Mouse (Mus musculus) embryonic facial prominence, embryonic 14.5 days (tissue): ENCODE results near the gene Uaca. TPM values are rescaled to one million over a fixed set of nuclear protein-coding genes. Genes with fewer than 3 reads are reported as not detected.

Experiments used
- ATAC-seq: fragments of 200-750 bp; cut with Nextera tagmentation; 2 replicates; pipeline ENCODE4 v1.8.0; 2017; ENCODE audit warnings: low read depth, moderate number of reproducible peaks, moderate TSS enrichment
- DNase-seq: peaks from one replicate; pipeline ENCODE4 v3.0.0-alpha.2; 2015; ENCODE audit warnings: low spot score
- H3K27ac ChIP-seq: fragments of 300-500 bp; sonication (generic); replicated peaks from 2 replicates; pipeline ENCODE4 v1.5.1; 2014; ENCODE audit warnings: low read depth, mild to moderate bottlenecking, low read length, moderate library complexity
- H3K27me3 ChIP-seq: fragments of 300-500 bp; sonication (generic); replicated peaks from 2 replicates; pipeline ENCODE4 v1.6.1; 2014; ENCODE audit warnings: low read length; ENCODE audit not compliant: control insufficient read depth, insufficient read depth
- H3K36me3 ChIP-seq: fragments of 300-500 bp; sonication (generic); 2 replicates; pipeline ENCODE4 v1.6.1; 2014; ENCODE audit warnings: low read length, mixed read lengths; ENCODE audit not compliant: control insufficient read depth, insufficient read depth
- H3K4me1 ChIP-seq: fragments of 300-500 bp; sonication (generic); 2 replicates; pipeline ENCODE4 v1.6.1; 2014; ENCODE audit warnings: antibody characterized with exemption, low read length; ENCODE audit not compliant: control insufficient read depth, insufficient read depth
- H3K4me2 ChIP-seq: fragments of 300-500 bp; sonication (generic); 2 replicates; pipeline ENCODE4 v1.6.1; 2014; ENCODE audit warnings: low read depth, mild to moderate bottlenecking, low read length, moderate library complexity, mixed read lengths
- H3K4me3 ChIP-seq: fragments of 300-500 bp; sonication (generic); 2 replicates; pipeline ENCODE4 v1.5.1; 2014; ENCODE audit warnings: low read depth, mild to moderate bottlenecking, low read length
- H3K9ac ChIP-seq: fragments of 300-500 bp; sonication (generic); 2 replicates; pipeline ENCODE4 v1.6.1; 2014; ENCODE audit warnings: low read depth, mild to moderate bottlenecking, low read length, moderate library complexity, mixed read lengths
- H3K9me3 ChIP-seq: fragments of 300-500 bp; sonication (generic); 2 replicates; pipeline ENCODE4 v1.6.1; 2016; ENCODE audit warnings: low read length; ENCODE audit not compliant: control insufficient read depth
- WGBS: fragments of 180-500 bp; shearing (Covaris S2); extraction: QIAGEN DNeasy Blood & Tissue Kit; methylation state at CpG from one replicate; pipeline ENCODE4 v1.1.7; 2014; 5-methylcytosine and 5-hydroxymethylcytosine counted together
- polyA plus RNA-seq: library from polyadenylated mRNA; unstranded; fragments of >200 nt; fragmentation: Nextera tagmentation; extraction: Ambion mirVana; gene quantifications from 2 replicates; pipeline ENCODE4 v1.2.1, GENCODE M21; 2014

Uaca gene
- polyA plus RNA-seq, 1 experiment from 2014 or later: 31.8 TPM

DNA sequence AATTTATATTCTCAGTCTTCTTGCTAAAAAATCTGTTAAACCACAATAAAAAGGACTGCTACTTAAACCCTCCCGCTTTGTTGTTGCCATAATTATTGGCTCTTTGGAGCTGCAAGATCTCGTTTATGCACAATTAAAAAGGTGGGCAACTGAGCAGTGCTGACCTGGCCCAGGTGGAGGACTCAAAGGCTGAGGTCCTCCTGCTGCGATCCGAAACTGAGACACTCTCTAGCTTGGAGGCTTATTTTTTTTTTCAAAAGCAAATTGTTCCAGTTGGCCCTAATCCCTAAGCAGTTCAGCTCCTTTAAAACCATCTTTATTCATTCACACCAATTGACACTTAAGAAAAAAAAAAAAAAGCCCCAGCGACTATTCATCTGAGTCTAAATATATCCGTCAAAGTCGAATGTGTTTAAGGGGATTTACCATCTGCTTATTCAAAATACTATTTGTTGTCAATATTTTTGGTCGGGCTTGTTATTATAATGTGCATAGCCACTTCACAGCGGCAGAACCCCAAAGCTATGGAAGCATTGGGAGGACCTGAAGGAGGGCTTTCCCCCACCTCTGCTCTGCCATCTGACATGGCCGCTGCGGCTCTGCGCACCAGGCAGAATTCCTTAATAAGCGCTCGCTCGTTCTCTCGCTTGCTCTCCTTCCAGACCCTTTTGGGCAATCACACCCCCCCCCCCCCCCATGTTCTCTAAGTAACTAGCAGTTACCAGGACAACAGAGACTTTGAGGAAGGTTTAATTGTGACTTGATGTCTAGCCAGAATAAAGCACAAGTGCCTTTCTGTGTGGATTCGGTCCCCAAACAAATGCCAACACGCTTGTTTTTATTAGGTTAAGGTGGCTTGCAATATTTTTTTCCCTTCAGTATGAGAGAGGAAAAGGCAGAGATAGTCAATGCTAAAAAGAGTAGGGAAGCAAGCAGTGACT is 92.4 kb downstream of the Uaca start:
- no peaks in the 10 kb centered on the region for H3K27me3 ChIP-seq
- no peak overlapping the region for H3K4me3 ChIP-seq
- WGBS: 59% methylated on average over 18 of the region's 18 CpGs
- peaks cover 10% of the 10 kb centered on the region; the same call in 1 of the 2 replicates for H3K36me3 ChIP-seq
- DNase-seq (no peak), ATAC-seq (no peak)
- H3K4me2 ChIP-seq: no peak overlapping the region
- H3K4me1 ChIP-seq: 0 out of 2 replicates have a peak, but pooled peaks cover 8% of the 10 kb centered on the region
- peak overlapping the region; percentile 10; the same call in 1 of the 2 replicates for H3K27ac ChIP-seq
- H3K9me3 ChIP-seq: no peaks in the 10 kb centered on the region
- no peak overlapping the region for H3K9ac ChIP-seq

DNA sequence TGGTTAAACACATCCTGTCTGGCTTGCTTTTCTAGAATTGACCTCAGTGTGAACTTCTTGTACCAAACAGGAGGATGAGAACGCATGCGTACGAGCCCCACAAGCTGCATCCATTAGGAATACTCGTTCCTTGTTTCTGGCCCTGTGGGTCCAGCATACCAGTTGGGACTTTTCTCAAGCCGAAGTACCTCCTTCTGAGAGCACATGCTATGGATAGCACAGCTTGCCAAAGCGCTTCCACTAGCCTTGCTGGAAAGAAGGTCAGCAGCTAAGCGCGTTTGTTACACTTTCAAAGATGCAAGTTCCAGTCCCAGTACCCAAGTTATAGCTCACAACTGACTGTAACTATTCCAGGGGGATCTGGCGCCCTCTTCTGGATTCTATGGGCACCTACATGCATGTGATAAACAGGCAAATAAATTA is 93.1 kb downstream of the Uaca start:
- ATAC-seq (no peak; the same call in 1 of the 2 replicates), DNase-seq (peak; percentile 67)
- H3K4me1 ChIP-seq: 0 out of 2 replicates have a peak, but pooled peaks cover 8% of the 10 kb centered on the region
- no peaks in the 10 kb centered on the region for H3K9me3 ChIP-seq
- H3K4me2 ChIP-seq: no peak overlapping the region
- 0 out of 2 replicates have a peak, but pooled peaks cover 5% of the 10 kb centered on the region for H3K36me3 ChIP-seq
- no peak overlapping the region; the same call in 1 of the 2 replicates for H3K27ac ChIP-seq
- no peak overlapping the region for H3K9ac ChIP-seq
- H3K4me3 ChIP-seq: no peak overlapping the region
- WGBS: 56% methylated on average over 9 of the region's 9 CpGs
- H3K27me3 ChIP-seq: no peaks in the 10 kb centered on the region

DNA sequence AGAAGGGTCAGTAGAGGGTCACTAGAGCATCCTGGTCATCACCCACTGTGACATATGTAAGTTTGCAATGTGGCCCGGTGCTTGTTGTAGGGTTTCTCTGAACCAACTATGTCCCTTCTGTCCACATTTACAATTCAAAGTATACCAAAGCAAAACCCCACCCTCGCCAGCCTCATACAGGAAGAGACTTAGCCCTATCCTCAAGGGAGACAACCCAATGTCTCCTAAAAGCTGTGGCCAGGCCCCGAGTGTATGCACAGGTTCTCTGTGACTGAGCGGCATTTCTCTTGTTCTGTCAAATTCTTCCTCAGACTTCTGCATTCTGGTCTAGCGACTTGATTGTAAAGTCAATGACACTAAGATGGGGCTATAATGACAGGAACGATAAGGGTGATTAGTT is 99.2 kb downstream of the Uaca start:
- Histone ChIP-seq H3K4me3 (no peak overlapping the region), H3K9ac (no peak overlapping the region), H3K4me2 (no peak overlapping the region), H3K4me1 (no peaks in the 10 kb centered on the region), H3K27me3 (no peaks in the 10 kb centered on the region), H3K9me3 (no peaks in the 10 kb centered on the region), H3K27ac (no peak overlapping the region), H3K36me3 (no peaks in the 10 kb centered on the region)
- no peak for ATAC-seq
- 76% methylated on average over 6 of the region's 6 CpGs for WGBS
- no peak for DNase-seq

DNA sequence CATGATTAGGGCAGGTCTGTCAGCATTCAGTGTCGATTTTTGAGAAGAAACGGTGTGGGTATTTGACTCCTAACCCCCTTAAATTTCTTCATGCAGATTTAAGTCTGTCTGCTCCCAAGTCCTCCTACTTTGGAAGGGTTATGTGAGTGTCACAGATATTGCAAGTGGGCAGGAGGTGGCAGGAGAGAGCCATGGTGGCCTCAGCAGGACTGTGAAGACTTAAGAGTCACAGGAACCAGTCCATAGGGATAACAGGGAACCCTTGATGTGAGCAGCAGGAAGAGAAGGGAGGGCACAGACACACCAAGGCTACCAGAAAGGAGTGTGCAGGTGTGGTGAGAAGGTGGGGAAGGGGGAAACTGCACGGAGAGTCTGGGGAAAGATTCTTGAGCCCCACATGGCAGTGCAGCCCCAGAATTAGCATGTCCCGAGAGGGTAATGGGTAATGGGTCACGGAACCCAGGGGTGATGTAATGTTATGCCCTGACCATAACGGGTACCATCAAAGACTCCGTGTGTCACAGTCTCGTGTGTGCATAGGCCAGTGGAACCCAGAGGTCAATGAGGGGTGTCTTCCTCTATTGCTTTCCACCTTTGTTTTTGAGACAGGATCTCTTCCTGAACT is 101.3 kb downstream of the Uaca start:
- DNase-seq (peak; percentile 86), ATAC-seq (peak; percentile 85)
- H3K9ac ChIP-seq: no peak overlapping the region
- no peak overlapping the region for H3K27ac ChIP-seq
- WGBS: 48% methylated on average over 8 of the region's 8 CpGs
- H3K4me3 ChIP-seq: no peak overlapping the region
- H3K27me3 ChIP-seq: no peaks in the 10 kb centered on the region
- peaks cover 12% of the 10 kb centered on the region for H3K4me1 ChIP-seq
- no peaks in the 10 kb centered on the region for H3K36me3 ChIP-seq
- no peaks in the 10 kb centered on the region for H3K9me3 ChIP-seq
- H3K4me2 ChIP-seq: no peak overlapping the region

DNA sequence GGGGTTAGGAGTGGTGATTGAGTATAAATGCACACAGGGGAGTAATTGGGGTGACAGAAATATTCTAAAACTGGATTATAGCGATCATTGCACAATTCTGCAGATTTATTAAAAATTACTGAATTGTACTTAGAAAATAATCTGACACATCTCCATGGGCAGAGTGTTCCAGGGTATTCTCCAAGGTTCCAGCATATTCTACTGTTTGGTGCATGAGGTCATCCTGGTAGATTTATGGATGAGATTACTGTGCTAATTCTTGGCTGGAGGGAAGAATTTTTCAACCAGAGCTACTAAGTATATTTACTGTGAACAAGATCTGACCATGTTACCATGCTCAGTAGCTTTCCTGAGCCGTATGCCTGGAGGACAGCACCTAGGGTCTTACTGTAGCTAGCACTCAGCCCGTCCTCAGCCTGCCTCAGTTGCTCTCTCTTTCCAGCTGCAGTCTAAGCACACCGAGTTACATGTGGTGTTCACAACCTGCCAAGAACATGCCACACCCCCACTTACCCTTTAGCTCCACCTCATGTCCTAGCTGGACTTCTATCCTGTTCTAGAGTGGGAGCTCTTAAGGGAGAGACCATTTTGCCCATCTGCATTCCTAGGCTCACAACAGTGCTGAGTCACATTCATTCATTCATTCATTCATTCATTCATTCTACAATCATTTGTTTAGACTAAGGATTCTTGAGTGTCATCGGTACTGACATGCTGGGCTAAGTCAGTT is 104.1 kb downstream of the Uaca start:
- no peak overlapping the region for H3K27ac ChIP-seq
- 76% methylated on average over 5 of the region's 5 CpGs for WGBS
- no peaks in the 10 kb centered on the region for H3K27me3 ChIP-seq
- no peaks in the 10 kb centered on the region for H3K36me3 ChIP-seq
- H3K4me1 ChIP-seq: peaks cover 19% of the 10 kb centered on the region
- no peak overlapping the region for H3K4me2 ChIP-seq
- ATAC-seq: no peak; the same call in 1 of the 2 replicates
- H3K4me3 ChIP-seq: no peak overlapping the region
- H3K9me3 ChIP-seq: no peaks in the 10 kb centered on the region
- no peak overlapping the region for H3K9ac ChIP-seq
- DNase-seq: no peak

DNA sequence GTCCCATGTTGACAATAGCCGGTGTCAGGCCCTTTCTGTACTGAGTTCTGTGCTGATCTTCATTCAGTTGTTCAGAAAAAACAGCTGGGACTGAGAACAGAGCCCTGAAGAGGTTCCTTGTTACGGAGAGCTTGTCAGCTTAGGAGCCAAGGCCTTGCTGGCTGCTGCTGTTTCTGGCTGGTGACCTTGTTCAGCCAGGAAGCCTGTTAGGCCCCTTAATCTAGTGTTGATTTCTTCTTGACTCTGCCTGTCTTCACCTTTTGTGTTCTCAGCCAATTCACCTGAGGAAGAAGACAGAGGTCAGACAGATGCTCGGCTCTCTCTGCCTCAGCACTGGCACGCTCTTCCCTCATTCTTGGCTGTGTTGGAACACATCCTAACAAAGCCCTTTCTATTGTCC is 104.9 kb downstream of the Uaca start:
- Histone ChIP-seq H3K4me1 (peaks cover 19% of the 10 kb centered on the region), H3K4me2 (no peak overlapping the region), H3K36me3 (no peaks in the 10 kb centered on the region), H3K27me3 (no peaks in the 10 kb centered on the region), H3K4me3 (no peak overlapping the region), H3K27ac (0 out of 2 replicates have a peak overlapping the region, but pooled peaks have one; percentile 4), H3K9ac (no peak overlapping the region), H3K9me3 (no peaks in the 10 kb centered on the region)
- DNase-seq (peak; percentile 50), ATAC-seq (no peak)
- WGBS: 52% methylated on average over 4 of the region's 4 CpGs

DNA sequence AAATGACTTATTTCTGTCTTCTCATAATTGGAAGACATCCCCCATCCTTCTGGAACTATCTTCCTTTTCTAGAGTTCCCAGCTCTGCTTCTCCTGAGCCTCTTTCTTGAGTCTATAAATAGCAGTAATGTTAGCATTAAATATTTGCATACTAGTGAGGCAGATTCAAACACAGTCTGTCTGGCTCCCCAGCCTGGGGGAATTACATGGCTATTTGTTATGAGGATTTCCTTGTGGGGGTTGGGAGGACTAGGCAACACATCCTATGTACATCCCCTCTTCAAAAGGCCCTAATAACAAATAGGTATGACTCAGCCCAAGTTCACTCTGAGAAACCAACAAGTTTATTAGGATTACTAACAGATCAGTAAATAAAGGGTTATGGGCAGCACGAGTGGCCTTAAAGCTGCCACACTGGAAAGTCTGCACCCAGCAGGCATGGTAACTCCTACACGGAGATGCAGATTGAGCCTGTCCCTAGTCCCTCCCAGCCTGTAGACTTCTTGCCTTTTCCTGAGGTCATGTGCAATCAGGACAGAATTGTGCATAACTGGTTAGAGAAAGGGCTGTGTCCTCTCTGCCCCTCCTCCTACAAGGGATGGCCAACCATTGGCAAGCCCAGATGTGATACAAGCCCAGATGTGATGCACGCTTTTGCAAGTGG is 105.6 kb downstream of the Uaca start:
- Histone ChIP-seq H3K27ac (no peak overlapping the region), H3K27me3 (no peaks in the 10 kb centered on the region), H3K4me2 (no peak overlapping the region), H3K9ac (no peak overlapping the region), H3K9me3 (no peaks in the 10 kb centered on the region), H3K4me1 (peaks cover 19% of the 10 kb centered on the region), H3K36me3 (no peaks in the 10 kb centered on the region), H3K4me3 (no peak overlapping the region)
- 59% methylated on average over 3 of the region's 3 CpGs for WGBS
- DNase-seq (peak; percentile 60), ATAC-seq (no peak)

DNA sequence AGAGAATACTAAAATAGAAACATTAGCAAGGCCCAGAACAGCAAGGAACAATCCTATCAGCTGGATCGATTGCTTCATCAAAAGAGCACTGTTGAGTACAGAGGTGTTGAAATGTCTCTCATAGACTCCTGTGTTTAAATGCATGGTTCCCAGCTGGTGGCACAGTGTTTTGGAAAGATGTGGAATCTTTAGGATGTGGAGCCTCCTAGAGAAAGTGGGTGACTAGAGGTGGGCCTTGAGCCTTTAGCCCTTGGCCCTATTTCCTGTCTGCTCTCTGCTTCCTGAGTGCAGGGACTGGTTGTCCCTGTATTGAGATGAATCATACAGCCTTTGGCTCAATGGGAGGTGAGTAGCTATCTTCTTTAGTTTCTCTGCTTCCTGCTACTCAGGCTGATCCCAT is 117.9 kb downstream of the Uaca start:
- no peak overlapping the region for H3K4me3 ChIP-seq
- no peak for ATAC-seq
- H3K9me3 ChIP-seq: no peaks in the 10 kb centered on the region
- H3K36me3 ChIP-seq: no peaks in the 10 kb centered on the region
- no peaks in the 10 kb centered on the region for H3K27me3 ChIP-seq
- H3K27ac ChIP-seq: no peak overlapping the region
- WGBS: 87% methylated on average over 1 of the region's 1 CpGs
- no peak for DNase-seq
- no peak overlapping the region for H3K9ac ChIP-seq
- H3K4me2 ChIP-seq: no peak overlapping the region
- H3K4me1 ChIP-seq: no peaks in the 10 kb centered on the region
